Mouse (Mus musculus) liver, embryonic 14.5 days (tissue): Measurements from ENCODE around the gene Eef1g. TPM values are rescaled to one million over a fixed set of nuclear protein-coding genes. Genes with fewer than 3 reads are reported as not detected.

Experiments used
- ATAC-seq: fragments of 200-750 bp; cut with Nextera tagmentation; 2 replicates; pipeline ENCODE4 v1.8.0; 2017; ENCODE audit warnings: moderate number of reproducible peaks, mild to moderate bottlenecking, moderate library complexity; ENCODE audit not compliant: insufficient read depth
- DNase-seq, 3 experiments: peaks; one replicate each; pipeline ENCODE4 v3.0.0-alpha.2; 2012 to 2013; ENCODE audit warnings: low read depth in 3 of 3, low spot score in 3 of 3
- H3K27ac ChIP-seq: fragments of 300-500 bp; sonication (generic); 2 replicates; pipeline ENCODE4 v1.5.1; 2014; ENCODE audit warnings: moderate library complexity, mild to moderate bottlenecking, control low read depth, inconsistent platforms
- H3K27me3 ChIP-seq: fragments of 300-500 bp; sonication (generic); 2 replicates; pipeline ENCODE4 v1.6.1; 2014; ENCODE audit warnings: mild to moderate bottlenecking, low read length, moderate library complexity; ENCODE audit not compliant: control insufficient read depth, insufficient read depth
- H3K36me3 ChIP-seq: fragments of 300-500 bp; sonication (generic); replicated peaks from 2 replicates; pipeline ENCODE4 v1.6.1; 2014; ENCODE audit warnings: low read depth; ENCODE audit not compliant: control insufficient read depth, insufficient read depth
- H3K4me1 ChIP-seq, 2 experiments: fragments of 200-500 bp in 1 of 2; fragments of 300-500 bp in 1 of 2; sonication (generic) in 1 of 2; replicated peaks; 2 replicates each; pipeline ENCODE4 v1.6.1; 2012 to 2014; ENCODE audit warnings: antibody characterized with exemption in 1 of 2, inconsistent platforms in 1 of 2, low read length in 1 of 2; ENCODE audit not compliant: control insufficient read depth in 2 of 2, insufficient read depth in 2 of 2
- H3K4me2 ChIP-seq: fragments of 300-500 bp; sonication (generic); 2 replicates; pipeline ENCODE4 v1.6.1; 2014; ENCODE audit warnings: low read depth, mild to moderate bottlenecking, control low read depth, moderate library complexity
- H3K4me3 ChIP-seq, 2 experiments: fragments of 200-500 bp in 1 of 2; fragments of 300-500 bp in 1 of 2; sonication (generic) in 1 of 2; 2 replicates each; pipeline ENCODE4 v1.5.1; 2012 to 2014; ENCODE audit warnings: low read depth in 2 of 2, low read length in 2 of 2, mild to moderate bottlenecking in 2 of 2, control low read depth in 1 of 2, inconsistent platforms in 1 of 2, moderate library complexity in 1 of 2; ENCODE audit not compliant: insufficient read depth in 1 of 2
- H3K9ac ChIP-seq: fragments of 300-500 bp; sonication (generic); replicated peaks from 2 replicates; pipeline ENCODE4 v1.6.1; 2014; ENCODE audit warnings: mild to moderate bottlenecking, control low read depth, moderate library complexity
- H3K9me3 ChIP-seq: fragments of 300-500 bp; sonication (generic); 2 replicates; pipeline ENCODE4 v1.6.1; 2016; ENCODE audit warnings: low read length, mixed read lengths; ENCODE audit not compliant: control insufficient read depth
- CTCF ChIP-seq: IDR thresholded peaks from 2 replicates; pipeline ENCODE4 v1.5.1; 2016; ENCODE audit warnings: antibody characterized with exemption, low read depth, control low read depth
- EP300 ChIP-seq: IDR thresholded peaks from 2 replicates; pipeline ENCODE4 v1.6.1; 2016; ENCODE audit warnings: antibody characterized with exemption, low read depth
- whole genome bisulfite sequencing: fragments of 180-500 bp; shearing (Covaris S2); extraction: QIAGEN DNeasy Blood & Tissue Kit; methylation state at CpG from one replicate; pipeline ENCODE4 v1.1.7; 2014; ENCODE audit not compliant: insufficient replicate concordance; 5-methylcytosine and 5-hydroxymethylcytosine counted together
- polyA plus RNA-seq, 2 experiments: library from polyadenylated mRNA; depleted of rRNA in 1 of 2; stranded (reverse) in 1 of 2; unstranded in 1 of 2; fragments of >200 nt; fragmentation: Nextera tagmentation in 1 of 2; extraction: Ambion mirVana in 1 of 2; gene quantifications; 2 replicates each; pipeline versions ENCODE4 v1.2.1 to v1.2.3; 2012 to 2014

The Eef1g gene
- polyA plus RNA-seq, 2 experiments = 178 to 183 TPM

DNA sequence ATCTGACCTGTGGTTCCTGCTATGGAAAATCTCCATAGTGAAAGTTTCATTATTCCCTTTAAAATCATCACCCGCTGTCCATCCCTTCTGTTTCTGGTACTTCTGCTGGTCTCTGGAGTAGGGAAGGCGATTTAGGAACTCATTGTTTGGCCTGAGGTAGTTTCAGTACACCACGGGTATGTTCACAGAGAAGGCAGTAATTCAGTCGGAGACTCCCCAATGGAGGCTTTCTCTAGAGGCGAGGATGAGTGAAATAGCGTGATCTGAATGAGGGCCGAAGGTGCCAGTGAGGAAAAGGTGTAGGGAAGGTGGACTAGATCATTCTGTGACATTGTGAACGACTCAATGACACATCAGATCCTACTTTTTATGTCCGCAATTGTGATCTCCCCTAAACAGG, 12.7 kb upstream of the Eef1g start:
- Histone ChIP-seq H3K36me3 (peaks cover 41% of the 10 kb centered on the region), H3K9ac (peak overlapping the region; percentile 91), H3K4me3 (peak overlapping the region; percentile 76 to 90), H3K4me2 (peak overlapping the region; percentile 96), H3K27ac (peak overlapping the region; percentile 67), H3K4me1 (peaks cover 3 to 13% of the 10 kb centered on the region in 2 experiments), H3K9me3 (no peaks in the 10 kb centered on the region), H3K27me3 (no peaks in the 10 kb centered on the region)
- DNase-seq (no peak), ATAC-seq (no peak)
- TF ChIP-seq EP300 (no peak), CTCF (no peak)
- WGBS = 3% methylated on average over 9 of the region's 9 CpGs

DNA sequence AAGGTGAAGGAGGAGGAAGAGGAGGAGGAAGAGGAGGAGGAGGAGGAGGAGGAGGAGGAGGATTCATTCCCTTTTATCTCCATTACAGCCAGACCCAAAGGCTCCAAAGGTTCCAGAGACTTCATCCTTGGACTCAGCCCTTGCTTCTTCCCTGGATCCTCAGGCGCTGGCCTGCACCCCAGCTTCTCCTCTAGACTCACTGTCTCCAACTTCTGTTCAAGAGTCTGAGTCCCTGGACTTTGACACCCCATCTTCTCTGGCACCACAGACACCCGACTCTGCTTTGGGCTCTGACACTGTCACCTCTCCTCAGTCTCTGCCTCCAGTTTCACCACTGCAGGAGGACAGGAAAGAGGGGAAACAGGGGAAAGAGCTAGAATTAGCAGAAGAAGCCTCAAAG, 4.6 kb upstream of the Eef1g start:
- no peak for TF ChIP-seq CTCF
- TF ChIP-seq EP300 = no peak
- H3K4me2 ChIP-seq = no peak overlapping the region
- H3K36me3 ChIP-seq = peaks cover 61% of the 10 kb centered on the region
- DNase-seq (no peak), ATAC-seq (no peak)
- H3K4me3 ChIP-seq = no peak overlapping the region
- H3K27me3 ChIP-seq = no peaks in the 10 kb centered on the region
- H3K9me3 ChIP-seq = no peaks in the 10 kb centered on the region
- no peak overlapping the region for H3K27ac ChIP-seq
- H3K4me1 ChIP-seq = peaks cover 4% of the 10 kb centered on the region in 2 experiments
- 63% methylated on average over 2 of the region's 2 CpGs for WGBS
- H3K9ac ChIP-seq = no peak overlapping the region

DNA sequence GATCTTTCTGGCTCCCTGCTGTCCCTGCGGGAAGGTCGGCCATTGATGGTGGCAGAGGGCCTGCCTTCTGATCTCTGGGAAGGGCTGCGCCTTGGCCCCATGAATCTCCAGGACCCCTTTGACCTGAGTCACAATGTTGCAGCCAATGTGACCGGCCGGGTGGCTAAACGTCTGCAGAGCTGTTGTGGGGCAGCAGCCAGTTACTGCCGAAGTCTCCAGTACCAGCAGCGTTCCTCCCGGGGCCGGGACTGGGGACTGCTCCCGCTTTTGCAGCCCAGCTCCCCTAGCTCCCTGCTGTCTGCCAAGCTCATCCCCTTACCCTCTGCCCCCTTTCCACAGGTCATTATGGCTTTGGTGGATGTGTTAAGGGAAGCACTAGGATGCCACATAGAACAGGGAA, 1.8 kb upstream of the Eef1g start:
- Histone ChIP-seq H3K4me2 (no peak overlapping the region), H3K27me3 (no peaks in the 10 kb centered on the region), H3K9me3 (no peaks in the 10 kb centered on the region), H3K4me3 (no peak overlapping the region), H3K4me1 (peaks cover 8% of the 10 kb centered on the region in 2 experiments), H3K27ac (no peak overlapping the region), H3K36me3 (peaks cover 59% of the 10 kb centered on the region), H3K9ac (no peak overlapping the region)
- ATAC-seq (no peak), DNase-seq (no peak)
- TF ChIP-seq EP300 (no peak), CTCF (no peak)
- 84% methylated on average over 11 of the region's 11 CpGs for WGBS

DNA sequence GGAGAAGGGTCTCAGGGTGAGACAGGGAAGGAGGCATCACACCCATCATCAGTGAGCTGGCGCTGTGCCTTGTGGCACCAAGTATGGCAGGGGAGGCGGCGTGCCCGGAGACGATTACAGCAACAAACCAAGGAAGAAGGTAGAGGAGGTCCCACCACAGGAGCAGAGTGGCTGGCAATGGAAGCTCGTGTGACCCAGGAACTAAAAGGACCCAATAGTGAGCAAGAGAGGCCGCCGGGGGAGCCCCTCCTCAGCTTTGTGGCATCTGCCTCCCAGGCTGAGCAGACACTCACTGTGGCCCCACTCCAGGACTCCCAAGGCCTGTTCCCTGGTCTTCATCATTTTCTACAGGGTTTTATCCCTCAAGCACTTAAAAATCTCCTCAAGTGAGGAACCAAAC, 1.1 kb upstream of the Eef1g start:
- Histone ChIP-seq H3K4me1 (peaks cover 8% of the 10 kb centered on the region in 2 experiments), H3K27me3 (no peaks in the 10 kb centered on the region), H3K27ac (peak overlapping the region; percentile 76), H3K4me3 (peak overlapping the region in 1 of 2 experiments; percentile 68; a peak in 2 of 4 replicates), H3K9ac (peak overlapping the region; percentile 68; the same call in 1 of the 2 replicates), H3K9me3 (no peaks in the 10 kb centered on the region), H3K36me3 (peaks cover 59% of the 10 kb centered on the region), H3K4me2 (peak overlapping the region; percentile 81)
- no peak for TF ChIP-seq CTCF
- TF ChIP-seq EP300 = no peak
- no peak for DNase-seq
- no peak for ATAC-seq
- 72% methylated on average over 8 of the region's 8 CpGs for WGBS

DNA sequence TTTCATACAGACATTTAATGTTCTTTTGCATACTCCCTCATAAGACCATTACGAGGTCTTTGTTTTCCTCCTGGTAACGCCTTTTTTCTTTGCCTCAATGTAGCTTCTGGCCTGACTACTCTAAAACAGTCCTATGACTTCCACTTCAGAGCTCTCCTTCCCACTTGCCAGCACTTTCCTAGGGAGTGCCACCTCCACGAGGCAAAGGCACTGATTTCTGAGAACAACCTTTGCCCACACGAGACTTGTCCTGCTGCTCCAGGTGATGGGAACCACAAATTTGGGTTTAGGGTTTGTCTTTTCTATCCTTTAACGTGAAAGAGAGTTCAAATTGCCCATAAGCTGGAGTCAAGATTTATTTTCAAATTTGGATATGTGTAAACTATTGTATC, 647 bp upstream of the Eef1g start:
- no peaks in the 10 kb centered on the region for H3K9me3 ChIP-seq
- H3K4me2 ChIP-seq = peak overlapping the region; percentile 81
- peak overlapping the region; percentile 76 for H3K27ac ChIP-seq
- H3K4me3 ChIP-seq = peak overlapping the region; percentile 68 to 75
- peaks cover 8% of the 10 kb centered on the region in 2 experiments for H3K4me1 ChIP-seq
- DNase-seq (no peak), ATAC-seq (no peak)
- peak overlapping the region; percentile 68 for H3K9ac ChIP-seq
- WGBS = 46% methylated on average over 5 of the region's 5 CpGs
- TF ChIP-seq EP300 (no peak), CTCF (no peak)
- H3K36me3 ChIP-seq = peaks cover 61% of the 10 kb centered on the region
- no peaks in the 10 kb centered on the region for H3K27me3 ChIP-seq
